Mouse (Mus musculus): ENCODE results near the gene Nlrp6. TPM values are rescaled to one million over a fixed set of nuclear protein-coding genes. Genes with fewer than 3 reads are reported as not detected.
"Not testable (repeated sequence)": the region's sequence is repeated elsewhere in the genome, so short reads cannot be mapped to it uniquely, and the experiment has no call there.

The Nlrp6 gene
- total RNA-seq, 2 experiments from 2014 or later, result not detected

GRCm38 (mm10) chr7:140973396-140974165, 52.9 kb downstream of the Nlrp6 start:
- Histone ChIP-seq H3K27ac (peak overlapping the region; percentile 38), H3K4me3 (no peak overlapping the region)
- no peak for TF ChIP-seq CTCF (IDR thresholded peaks at IDR 0.05)
- no peak for DNase-seq
- intact Hi-C loops (cut with DNase I), result no loop called here

GRCm38 (mm10) chr7:140974940-140975339, 54.2 kb downstream of the Nlrp6 start:
- DNase-seq, result no peak
- intact Hi-C loops (cut with DNase I), result no loop called here
- H3K4me3 ChIP-seq, result no peak overlapping the region
- H3K27ac ChIP-seq, result peak overlapping the region; percentile 43
- no peak for TF ChIP-seq CTCF (IDR thresholded peaks at IDR 0.05)

GRCm38 (mm10) chr7:140975465-140975864, 54.8 kb downstream of the Nlrp6 start:
- no peak overlapping the region; the same call in 1 of the 2 replicates for H3K27ac ChIP-seq
- intact Hi-C loops (cut with DNase I), result no loop called here
- TF ChIP-seq CTCF (IDR thresholded peaks at IDR 0.05), result no peak
- DNase-seq, result no peak
- H3K4me3 ChIP-seq, result no peak overlapping the region

GRCm38 (mm10) chr7:140976720-140977119, 56.0 kb downstream of the Nlrp6 start:
- DNase-seq; H3K4me3 ChIP-seq; H3K27ac ChIP-seq; intact Hi-C loops (cut with DNase I): not testable (repeated sequence)

Other genes with a start within 250 kb of the Nlrp6 start
- gene Olfr45, start 239.0 kb upstream of the Nlrp6 start, total RNA-seq (2021), result not detected
- gene Olfr541, start 223.6 kb upstream of the Nlrp6 start, total RNA-seq (2021), result not detected
- gene Cyp2e1, start 157.2 kb upstream of the Nlrp6 start, total RNA-seq (2021), result 1 to 10 TPM; 2.6 to 8.8 TPM
- gene Syce1, start 133.1 kb upstream of the Nlrp6 start, total RNA-seq (2021), result not detected
- not detected for gene Zfp941, start 98.7 kb upstream of the Nlrp6 start, total RNA-seq (2021)
- not detected for gene Urah, start 85.9 kb upstream of the Nlrp6 start, total RNA-seq (2021)
- not detected for gene Scgb1c1, start 75.4 kb upstream of the Nlrp6 start, total RNA-seq (2021)
- not detected for gene Odf3, start 73.1 kb upstream of the Nlrp6 start, total RNA-seq (2021)
- not detected for gene Gm45785, start 64.6 kb upstream of the Nlrp6 start, total RNA-seq (2021)
- gene Ric8a, start 63.9 kb upstream of the Nlrp6 start, total RNA-seq (2021), result 10 to 100 TPM; 12.7 TPM
- 1 to 10 TPM; 6.0 to 6.9 TPM for gene Bet1l, start 63.3 kb upstream of the Nlrp6 start, total RNA-seq (2021)
- gene Psmd13, start 38.9 kb upstream of the Nlrp6 start, total RNA-seq (2021), result 10 to 100 TPM; 84.5 to 89.3 TPM
- 10 to 100 TPM; 20.4 to 27.3 TPM for gene Sirt3, start 38.6 kb upstream of the Nlrp6 start, total RNA-seq (2021)
- 1,000 to 10,000 TPM; 2,055 to 2,295 TPM for gene Cox8b, start 20.5 kb upstream of the Nlrp6 start, total RNA-seq (2021)
- gene Pgghg, start 20.5 kb downstream of the Nlrp6 start, total RNA-seq (2021), result 1 to 10 TPM; 3.8 to 5.6 TPM
- gene Ifitm5, start 29.4 kb downstream of the Nlrp6 start, total RNA-seq (2021), result under 1 TPM in 1 of 2 experiments, not detected in 1; 0.33 TPM
- gene Gm45717, start 35.0 kb downstream of the Nlrp6 start, total RNA-seq (2021), result not detected
- 10 to 100 TPM; 42.2 to 82.6 TPM for gene Ifitm2, start 35.1 kb downstream of the Nlrp6 start, total RNA-seq (2021)
- gene Ifitm1, start 46.3 kb downstream of the Nlrp6 start, total RNA-seq (2021), result 1 to 10 TPM in 1 of 2 experiments, under 1 TPM in 1; 0.69 to 1.4 TPM
- 10 to 100 TPM; 30.8 to 49.0 TPM for gene Ifitm3, start 89.9 kb downstream of the Nlrp6 start, total RNA-seq (2021)
- not detected for gene Ifitm6, start 97.0 kb downstream of the Nlrp6 start, total RNA-seq (2021)
- not detected for gene Gm17387, start 108.2 kb downstream of the Nlrp6 start, total RNA-seq (2021)
- under 1 TPM; 0.17 to 0.18 TPM for gene B4galnt4, start 140.2 kb downstream of the Nlrp6 start, total RNA-seq (2021)
- gene Pkp3, start 157.3 kb downstream of the Nlrp6 start, total RNA-seq (2021), result not detected
- gene Sigirr, start 179.7 kb downstream of the Nlrp6 start, total RNA-seq (2021), result 1 to 10 TPM; 1.7 TPM
- gene Ano9, start 196.9 kb downstream of the Nlrp6 start, total RNA-seq (2021), result not detected
- gene Ptdss2, start 201.5 kb downstream of the Nlrp6 start, total RNA-seq (2021), result 10 to 100 TPM; 19.5 to 20.5 TPM